Mouse (Mus musculus): Measurements from ENCODE around the gene Tmem269. TPM values are rescaled to one million over a fixed set of nuclear protein-coding genes. Genes with fewer than 3 reads are reported as not detected.
A peak's percentile ranks its signal among the peaks of the same experiment; 100 is the strongest.

Tmem269 gene
- polyA plus RNA-seq, 1 experiment from 2014 or later: not detected

GRCm38 (mm10) chr4:119255351-119255750 lies 37.3 kb upstream of the Tmem269 start, which contains the start of gene Cldn19:
Gene Cldn19 (plus strand): TSS chr4:119255414.
- DNase-seq (no peak), ATAC-seq (ENCODE audit: insufficient read depth) (no peak)
- TF ChIP-seq CTCF (IDR thresholded peaks at IDR 0.05; ENCODE audit: low read depth): no peak
- Histone ChIP-seq H3K9me3 (ENCODE audit: low read depth, low read length) (no peaks in the 10 kb centered on the region), H3K4me2 (no peak within 1 kb of the TSS), H3K4me1 (ENCODE audit: insufficient read depth) (no peaks in the 10 kb centered on the region; the same call in 1 of the 2 replicates), H3K36me3 (ENCODE audit: insufficient read depth) (no peaks in the 10 kb centered on the region), H3K27ac (ENCODE audit: low read depth) (no peak within 1 kb of the TSS), H3K4me3 (ENCODE audit: low read depth, low read length) (no peak within 1 kb of the TSS), H3K27me3 (ENCODE audit: insufficient read depth, low read length) (no peaks in the 10 kb centered on the region), H3K9ac (no peak within 1 kb of the TSS)
- WGBS: 82% methylated on average over 12 of the region's 12 CpGs

- H3K4me3 ChIP-seq (ENCODE audit: low read depth, low read length): no peak overlapping the region
- no peaks in the 10 kb centered on the region for H3K36me3 ChIP-seq (ENCODE audit: insufficient read depth)
- no peak overlapping the region for H3K27ac ChIP-seq (ENCODE audit: low read depth)
- H3K4me1 ChIP-seq (ENCODE audit: insufficient read depth): no peaks in the 10 kb centered on the region; the same call in 1 of the 2 replicates
- DNase-seq (no peak), ATAC-seq (ENCODE audit: insufficient read depth) (0 out of 2 replicates have a peak, but pooled peaks have one; percentile 22)
- TF ChIP-seq CTCF (IDR thresholded peaks at IDR 0.05; ENCODE audit: low read depth): no peak
- no peaks in the 10 kb centered on the region for H3K9me3 ChIP-seq (ENCODE audit: low read depth, low read length)
- H3K4me2 ChIP-seq: no peak overlapping the region
- no peaks in the 10 kb centered on the region for H3K27me3 ChIP-seq (ENCODE audit: insufficient read depth, low read length)
- no peak overlapping the region for H3K9ac ChIP-seq
- WGBS: 37% methylated on average over 9 of the region's 9 CpGs
Observed at GRCm38 (mm10) chr4:119254012-119254618, 36.1 kb upstream of the Tmem269 start.

DNA sequence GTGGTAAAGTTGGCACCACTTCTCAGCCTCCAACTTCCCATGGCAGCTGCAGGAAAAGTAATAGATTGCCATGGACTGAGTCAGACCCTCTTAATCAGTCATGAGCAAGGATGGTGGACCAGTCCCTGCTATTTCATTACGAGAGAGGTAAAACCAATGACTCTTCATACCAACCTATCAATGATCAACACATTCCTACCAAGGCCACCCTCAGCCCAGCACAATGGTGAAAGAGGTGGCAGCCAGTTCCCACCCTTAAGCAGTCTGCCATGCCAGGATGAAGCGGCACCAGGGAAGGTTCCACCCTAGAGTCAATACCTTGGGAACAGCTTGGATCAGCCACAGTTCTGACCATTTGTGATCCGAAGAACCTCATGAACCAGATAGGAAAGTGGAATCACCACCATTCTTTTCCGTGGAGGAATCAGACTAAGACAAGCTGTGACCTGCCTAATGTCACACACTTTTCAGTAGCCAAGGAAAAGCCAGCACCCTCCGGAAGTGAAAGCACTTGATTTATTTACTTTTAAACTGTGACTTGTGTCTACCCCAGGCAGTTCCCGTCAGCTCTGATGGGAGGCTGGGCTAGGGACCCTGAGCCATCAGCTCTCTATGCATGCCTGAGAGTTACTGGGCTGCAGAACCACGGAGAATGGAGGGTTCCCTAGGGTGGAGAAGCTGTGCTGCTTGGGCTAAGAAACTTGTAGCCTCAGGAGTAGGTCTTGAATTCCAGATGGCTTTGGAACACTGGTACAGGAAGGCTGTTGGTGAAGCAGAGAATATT lies 34.2 kb upstream of the Tmem269 start:
- ATAC-seq (ENCODE audit: insufficient read depth) (no peak), DNase-seq (no peak)
- H3K36me3 ChIP-seq (ENCODE audit: insufficient read depth): peaks cover 12% of the 10 kb centered on the region
- 36% methylated on average over 7 of the region's 7 CpGs for WGBS
- H3K4me3 ChIP-seq (ENCODE audit: low read depth, low read length): no peak overlapping the region
- H3K4me2 ChIP-seq: no peak overlapping the region
- H3K27me3 ChIP-seq (ENCODE audit: insufficient read depth, low read length): no peaks in the 10 kb centered on the region
- H3K9me3 ChIP-seq (ENCODE audit: low read depth, low read length): no peaks in the 10 kb centered on the region
- no peak overlapping the region for H3K9ac ChIP-seq
- no peak for TF ChIP-seq CTCF (IDR thresholded peaks at IDR 0.05; ENCODE audit: low read depth)
- no peaks in the 10 kb centered on the region; the same call in 1 of the 2 replicates for H3K4me1 ChIP-seq (ENCODE audit: insufficient read depth)
- no peak overlapping the region for H3K27ac ChIP-seq (ENCODE audit: low read depth)

GRCm38 (mm10) chr4:119248407-119248965 lies 30.5 kb upstream of the Tmem269 start:
- DNase-seq (peak; percentile 55), ATAC-seq (ENCODE audit: insufficient read depth) (no peak)
- Histone ChIP-seq H3K4me2 (no peak overlapping the region), H3K27ac (ENCODE audit: low read depth) (no peak overlapping the region; the same call in 1 of the 2 replicates), H3K9me3 (ENCODE audit: low read depth, low read length) (no peaks in the 10 kb centered on the region), H3K36me3 (ENCODE audit: insufficient read depth) (peaks cover 28% of the 10 kb centered on the region), H3K27me3 (ENCODE audit: insufficient read depth, low read length) (no peaks in the 10 kb centered on the region), H3K9ac (no peak overlapping the region), H3K4me3 (ENCODE audit: low read depth, low read length) (no peak overlapping the region), H3K4me1 (ENCODE audit: insufficient read depth) (no peaks in the 10 kb centered on the region; the same call in 1 of the 2 replicates)
- no peak for TF ChIP-seq CTCF (IDR thresholded peaks at IDR 0.05; ENCODE audit: low read depth)
- 71% methylated on average over 11 of the region's 11 CpGs for WGBS

DNA sequence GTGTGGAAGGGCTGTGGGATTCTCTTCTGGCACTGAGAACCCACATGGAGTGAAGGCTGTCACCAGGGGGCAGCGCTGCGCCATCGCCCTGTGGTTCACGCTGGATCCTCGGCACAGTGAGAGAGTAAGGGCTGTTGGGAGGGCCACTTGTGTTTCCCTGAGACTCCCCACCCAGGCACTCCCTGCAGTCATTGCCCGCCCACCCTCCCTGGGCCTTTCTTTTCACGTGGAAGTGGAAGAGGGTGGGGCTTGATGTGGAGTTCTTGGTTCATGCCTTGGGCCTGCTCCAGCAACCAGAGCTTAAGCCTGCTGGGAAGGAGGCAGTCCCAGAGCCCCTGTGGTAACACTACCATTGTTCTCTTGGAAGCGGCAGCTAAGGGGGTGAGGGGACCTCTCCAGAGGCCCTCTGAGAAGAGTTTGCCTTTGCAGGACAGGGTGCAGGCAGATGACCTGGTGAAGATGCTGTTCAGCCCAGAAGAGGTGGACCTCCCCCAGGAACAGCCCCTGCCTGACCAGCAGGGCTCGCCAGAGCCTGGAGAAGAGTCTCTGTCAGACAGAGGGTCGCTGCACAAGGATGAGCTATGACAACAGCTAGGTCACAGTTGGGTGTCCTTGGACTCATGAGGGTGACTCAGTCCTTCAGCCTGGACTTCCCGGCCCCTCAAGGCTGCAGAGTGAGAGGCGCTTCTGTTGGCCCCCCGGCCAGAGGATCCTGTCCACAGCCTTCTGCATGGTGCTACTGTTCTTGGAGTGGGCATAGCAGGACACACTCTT lies 29.6 kb upstream of the Tmem269 start:
- Histone ChIP-seq H3K4me3 (ENCODE audit: low read depth, low read length) (no peak overlapping the region), H3K36me3 (ENCODE audit: insufficient read depth) (peaks cover 34% of the 10 kb centered on the region), H3K27me3 (ENCODE audit: insufficient read depth, low read length) (no peaks in the 10 kb centered on the region), H3K9ac (no peak overlapping the region), H3K27ac (ENCODE audit: low read depth) (no peak overlapping the region), H3K9me3 (ENCODE audit: low read depth, low read length) (no peaks in the 10 kb centered on the region), H3K4me1 (ENCODE audit: insufficient read depth) (no peaks in the 10 kb centered on the region; the same call in 1 of the 2 replicates), H3K4me2 (no peak overlapping the region)
- DNase-seq (peak; percentile 83), ATAC-seq (ENCODE audit: insufficient read depth) (peak; percentile 45; the same call in 1 of the 2 replicates)
- TF ChIP-seq CTCF (IDR thresholded peaks at IDR 0.05; ENCODE audit: low read depth): peak; percentile 91
- 34% methylated on average over 13 of the region's 13 CpGs for WGBS

DNA sequence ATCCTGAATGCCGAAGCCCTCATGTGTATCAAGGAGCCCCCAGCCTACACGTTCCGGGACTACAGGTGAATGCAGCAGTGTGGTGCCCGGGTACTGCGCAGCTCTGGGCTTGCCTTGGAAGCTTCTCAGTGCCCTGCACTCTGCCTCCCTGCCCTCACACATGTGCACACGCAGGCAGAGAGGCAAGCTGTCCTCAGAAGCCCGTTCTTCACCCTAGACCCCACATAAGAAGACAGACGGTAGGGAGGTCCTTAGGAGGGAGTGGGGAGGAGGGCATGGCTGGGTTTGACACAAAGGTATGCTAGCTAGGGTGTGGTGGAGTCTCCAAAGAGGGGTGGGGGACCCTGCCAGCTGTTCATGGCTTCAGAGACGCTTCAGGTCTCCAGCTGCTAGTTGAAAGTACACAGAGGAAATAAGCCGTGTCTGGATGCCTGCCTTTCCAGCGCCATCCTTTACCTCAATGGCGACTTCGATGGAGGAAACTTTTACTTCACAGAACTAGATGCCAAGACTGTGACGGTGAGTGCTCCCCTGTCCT lies 28.7 kb upstream of the Tmem269 start:
- H3K4me2 ChIP-seq: no peak overlapping the region
- no peaks in the 10 kb centered on the region for H3K27me3 ChIP-seq (ENCODE audit: insufficient read depth, low read length)
- peaks cover 43% of the 10 kb centered on the region for H3K36me3 ChIP-seq (ENCODE audit: insufficient read depth)
- no peaks in the 10 kb centered on the region; the same call in 1 of the 2 replicates for H3K4me1 ChIP-seq (ENCODE audit: insufficient read depth)
- no peak overlapping the region for H3K9ac ChIP-seq
- no peaks in the 10 kb centered on the region for H3K9me3 ChIP-seq (ENCODE audit: low read depth, low read length)
- 76% methylated on average over 14 of the region's 14 CpGs for WGBS
- H3K4me3 ChIP-seq (ENCODE audit: low read depth, low read length): no peak overlapping the region
- no peak for TF ChIP-seq CTCF (IDR thresholded peaks at IDR 0.05; ENCODE audit: low read depth)
- no peak for ATAC-seq (ENCODE audit: insufficient read depth)
- DNase-seq: no peak
- no peak overlapping the region for H3K27ac ChIP-seq (ENCODE audit: low read depth)
